Mouse (Mus musculus): ENCODE data around the gene Fcgrt.

The Fcgrt gene

DNA sequence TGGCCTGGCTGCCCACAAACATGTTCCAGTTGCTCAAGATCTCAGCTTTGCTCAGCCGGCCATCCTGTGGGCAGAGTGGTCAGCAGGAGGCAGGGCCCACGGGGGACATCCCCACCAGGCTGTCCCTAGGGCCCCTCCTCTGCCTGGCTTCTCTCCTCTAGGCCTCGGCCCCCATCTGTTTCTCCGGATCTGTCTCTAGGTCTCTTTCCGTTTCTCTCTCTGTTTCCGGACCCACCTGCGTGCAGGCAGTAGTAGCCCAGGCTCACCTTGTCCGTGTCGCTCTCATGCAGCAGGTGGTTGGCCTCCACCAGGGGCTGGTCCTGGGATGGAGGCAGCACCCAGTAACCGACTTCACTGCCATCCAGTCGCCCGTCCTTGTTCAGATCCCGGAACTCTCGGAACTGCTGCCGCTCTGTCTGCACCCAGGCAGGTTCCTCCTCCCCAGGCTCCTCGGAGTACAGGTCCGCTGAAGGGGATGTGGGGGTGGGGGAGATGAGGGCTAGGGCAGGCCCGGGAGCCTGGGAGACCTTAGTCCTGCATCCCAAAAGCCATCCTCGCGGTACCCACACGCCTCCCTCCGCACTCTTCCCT is 20.3 kb downstream of the Fcgrt start:
- no peak for DNase-seq (ENCODE audit: low spot score)

DNA sequence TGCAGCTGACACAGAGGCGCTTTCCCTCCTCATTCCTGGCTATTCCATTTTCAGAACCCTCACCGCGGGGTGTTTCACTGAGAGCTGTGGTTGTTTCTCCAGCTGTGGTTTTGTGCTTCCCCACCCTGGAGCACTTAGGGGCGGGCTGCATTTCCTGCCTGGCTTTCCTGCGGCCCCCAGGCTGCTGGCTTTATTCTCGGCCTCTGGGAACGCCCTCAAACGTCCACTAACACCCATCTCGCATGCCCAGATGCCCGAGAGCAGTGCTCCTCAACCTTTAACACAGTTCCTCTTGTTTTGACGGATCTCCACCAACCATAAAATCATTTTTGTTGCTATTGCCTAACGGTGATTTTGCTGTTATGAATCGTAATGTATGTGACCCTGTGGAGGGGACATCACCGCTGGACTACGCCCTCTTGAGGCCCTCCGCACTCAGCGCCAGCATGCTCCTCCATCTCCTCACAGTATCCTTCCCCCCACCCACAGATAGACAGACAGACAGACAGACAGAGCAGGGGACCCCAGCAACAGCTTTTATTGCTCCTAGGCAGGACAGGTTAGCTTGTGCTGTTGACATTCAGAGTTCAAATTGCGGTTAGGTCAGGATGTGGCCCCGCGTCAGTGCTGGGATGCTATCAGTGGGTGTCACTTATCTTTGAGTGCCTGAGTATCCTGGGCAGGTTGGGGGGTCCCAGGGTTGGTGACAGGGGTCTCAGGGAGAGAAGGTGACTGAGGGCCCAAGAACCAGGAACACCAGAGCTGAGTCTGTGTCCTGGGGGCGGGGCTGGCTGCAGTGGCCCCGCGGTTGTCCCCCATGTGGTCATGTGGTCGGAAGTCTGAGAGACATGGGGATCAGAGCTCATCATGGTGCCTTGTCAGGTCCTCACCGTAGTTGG is 21.0 kb downstream of the Fcgrt start:
- DNase-seq (ENCODE audit: low spot score), result no peak

GRCm38 (mm10) chr7:45081016-45081415 is 22.6 kb downstream of the Fcgrt start:
- DNase-seq (ENCODE audit: low spot score), result no peak

DNA sequence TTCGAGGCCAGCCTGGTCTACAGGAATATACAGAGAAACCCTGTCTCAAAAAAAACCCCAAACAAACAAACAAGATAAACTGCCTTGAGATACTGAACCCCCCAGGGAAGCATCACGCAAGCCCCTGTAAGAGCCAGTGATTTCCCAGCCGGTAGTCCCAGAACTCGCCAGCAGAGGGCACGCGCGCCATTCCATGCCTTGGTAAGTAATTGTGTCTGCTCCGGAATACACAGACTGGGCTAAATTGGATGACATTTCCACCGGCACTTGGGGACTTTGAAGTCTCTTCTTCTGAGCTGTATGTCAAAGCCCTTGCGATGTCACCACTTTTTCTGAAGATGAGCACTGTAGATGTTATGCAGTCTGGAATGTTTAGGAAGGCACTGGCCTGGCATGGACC is 23.8 kb downstream of the Fcgrt start:
- DNase-seq (ENCODE audit: low spot score), result peak; percentile 91

GRCm38 (mm10) chr7:45078513-45078912 is 25.1 kb downstream of the Fcgrt start:
- peak; percentile 66 for DNase-seq (ENCODE audit: low spot score)

GRCm38 (mm10) chr7:45077829-45078228 is 25.8 kb downstream of the Fcgrt start:
- no peak for DNase-seq (ENCODE audit: low spot score)

DNA sequence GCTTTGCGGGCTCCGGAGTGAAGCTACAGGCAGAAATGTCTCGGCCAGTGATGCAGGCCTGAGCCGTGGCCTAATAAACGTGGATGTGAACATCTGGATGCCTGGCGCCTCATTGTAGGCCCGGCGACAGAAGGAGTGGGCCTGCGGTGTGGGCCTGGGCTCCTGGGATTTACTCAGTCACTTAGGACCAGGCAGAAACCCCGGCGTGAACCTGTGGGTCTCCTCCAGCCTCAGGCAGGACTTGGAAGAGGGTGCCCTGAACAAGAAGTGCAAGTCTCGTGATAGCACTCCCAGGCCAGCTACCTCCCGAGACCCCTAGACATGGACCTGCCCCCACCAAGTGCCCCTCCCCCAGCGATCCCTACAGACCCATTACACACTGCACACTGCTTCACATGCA is 26.3 kb downstream of the Fcgrt start:
- DNase-seq (ENCODE audit: low spot score), result no peak

DNA sequence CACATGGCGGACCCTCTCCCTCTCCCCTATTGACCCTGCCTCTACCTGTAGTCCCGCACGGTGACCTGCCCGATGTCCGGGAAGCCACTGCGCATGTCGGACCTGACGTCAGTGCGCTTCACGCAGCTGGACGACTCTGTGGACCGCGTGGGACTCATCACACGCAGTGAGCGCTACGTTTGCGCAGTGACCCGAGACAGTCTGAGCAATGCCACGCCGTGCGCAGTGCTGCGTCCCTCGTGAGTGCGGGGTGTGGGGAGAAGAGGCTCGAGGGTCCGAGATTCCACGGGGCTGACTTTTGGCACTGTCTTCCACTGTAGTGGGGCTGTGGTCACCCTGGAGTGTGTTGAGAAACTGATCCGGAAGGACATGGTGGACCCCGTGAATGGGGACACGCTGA is 27.1 kb downstream of the Fcgrt start:
- no peak for DNase-seq (ENCODE audit: low spot score)

- DNase-seq (ENCODE audit: low spot score), result no peak
These were observed 28.2 kb downstream of the Fcgrt start for GRCm38 (mm10) chr7:45075405-45075804.

GRCm38 (mm10) chr7:45073949-45074348 is 29.7 kb downstream of the Fcgrt start:
- DNase-seq (ENCODE audit: low spot score), result no peak

- DNase-seq (ENCODE audit: low spot score), result no peak
These were observed 30.4 kb downstream of the Fcgrt start for GRCm38 (mm10) chr7:45073171-45073707.

DNA sequence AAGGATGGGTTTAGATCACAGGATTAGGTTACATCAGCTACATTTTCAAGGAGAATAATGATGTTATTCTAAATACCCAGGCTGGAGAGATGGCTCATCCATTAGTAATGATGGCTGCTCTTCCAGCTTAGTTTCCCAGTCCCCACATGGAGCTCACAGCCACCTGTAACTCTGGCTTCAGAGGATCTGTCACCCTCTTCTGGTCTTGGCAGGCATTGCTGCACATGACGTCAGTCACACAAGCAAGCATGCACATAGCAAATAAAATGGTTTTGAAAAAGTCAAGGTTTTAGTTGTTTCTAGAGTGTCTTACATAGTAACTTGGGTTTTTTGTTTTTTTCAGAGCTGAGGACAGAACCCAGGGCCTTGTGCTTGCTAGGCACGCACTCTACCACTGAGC is 31.4 kb downstream of the Fcgrt start:
- DNase-seq (ENCODE audit: low spot score), result no peak

GRCm38 (mm10) chr7:45069671-45070070 is 34.0 kb downstream of the Fcgrt start:
- DNase-seq (ENCODE audit: low spot score), result no peak

GRCm38 (mm10) chr7:45068000-45068318 is 35.7 kb downstream of the Fcgrt start:
- DNase-seq (ENCODE audit: low spot score), result peak; percentile 46

GRCm38 (mm10) chr7:45067190-45067999 is 36.3 kb downstream of the Fcgrt start:
- no peak for DNase-seq (ENCODE audit: low spot score)

GRCm38 (mm10) chr7:45062239-45062835 is 41.3 kb downstream of the Fcgrt start, which contains the start of the genes Nosip and Prrg2:
Nosip (plus strand) TSS chr7:45062429.
Prrg2 (minus strand) TSS chr7:45062677.
- peak; percentile 91 for DNase-seq (ENCODE audit: low spot score)

DNA sequence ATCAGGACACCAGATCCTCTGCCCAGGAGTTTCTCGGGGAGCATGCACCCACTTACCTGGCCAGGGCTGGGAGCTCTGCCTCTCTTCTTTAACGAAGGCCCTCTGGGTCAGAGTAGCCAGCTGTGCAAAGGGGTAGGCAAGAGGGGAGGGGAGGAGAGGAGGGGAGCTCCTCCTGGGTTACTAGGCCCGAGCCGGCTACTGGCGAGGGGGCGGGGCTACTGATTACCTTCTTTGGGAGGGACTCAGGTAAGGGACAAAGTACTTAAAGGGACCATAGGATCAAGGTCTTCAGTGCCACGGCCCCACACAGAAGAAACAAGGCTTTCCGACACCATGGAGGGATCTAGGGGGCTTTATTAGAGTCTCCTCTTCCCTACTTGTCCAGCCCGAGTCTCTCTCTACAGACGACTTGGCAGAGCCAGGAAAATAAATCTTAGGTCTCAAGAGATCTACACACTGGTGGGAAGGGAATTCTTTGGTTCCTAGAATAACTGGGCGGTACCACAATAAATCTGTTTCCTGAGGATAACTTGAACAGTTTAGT is 42.0 kb downstream of the Fcgrt start:
- peak; percentile 59 for DNase-seq (ENCODE audit: low spot score)

GRCm38 (mm10) chr7:45060632-45061122 is 43.0 kb downstream of the Fcgrt start:
- no peak for DNase-seq (ENCODE audit: low spot score)

DNA sequence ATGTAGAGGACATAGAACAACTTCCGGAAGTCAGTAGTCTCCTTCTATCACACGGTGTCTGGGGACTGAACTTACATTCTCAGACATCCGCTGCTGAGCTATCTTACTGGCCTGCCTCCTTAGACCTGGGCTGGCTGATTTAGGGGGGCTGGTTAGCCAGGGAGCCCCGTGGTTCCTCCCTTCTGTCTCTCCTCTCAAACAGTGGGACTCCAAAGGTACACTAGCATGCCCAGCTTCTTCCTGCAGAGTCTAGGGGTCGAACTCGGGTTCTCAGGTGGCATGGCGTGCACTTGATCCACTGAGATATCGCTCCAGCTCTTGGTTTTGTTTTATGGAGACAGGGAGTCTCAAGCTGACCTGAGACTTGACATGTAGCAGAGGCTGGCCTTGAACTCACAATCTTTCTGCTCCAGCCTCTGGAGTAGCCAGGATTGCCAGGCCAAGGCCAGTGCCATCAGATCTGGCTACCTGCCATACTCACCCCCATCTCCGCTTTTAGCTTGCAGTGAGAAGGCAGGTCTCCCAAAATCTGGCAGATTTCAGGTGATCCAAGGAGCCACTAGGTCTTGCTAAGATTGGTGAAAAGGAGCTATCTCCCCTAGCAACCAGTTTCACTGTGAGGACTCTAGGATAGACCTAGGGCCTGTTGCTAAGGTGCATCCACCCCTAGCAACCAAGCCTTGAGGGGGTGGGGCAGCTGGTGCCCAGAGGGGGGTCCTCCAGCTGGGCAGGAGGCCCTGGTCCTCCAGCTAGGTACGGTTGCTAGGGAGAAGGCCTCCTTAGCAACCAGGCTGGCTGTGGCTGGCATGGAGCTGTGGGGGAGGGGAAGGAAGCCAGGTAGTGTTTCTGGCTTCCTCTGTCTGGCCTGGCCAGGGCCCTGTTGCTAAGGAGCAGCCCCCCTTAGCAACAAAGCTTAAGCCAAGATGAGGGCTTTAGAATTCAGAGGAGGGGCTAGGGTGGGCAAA is 44.8 kb downstream of the Fcgrt start:
- no peak for DNase-seq (ENCODE audit: low spot score)

GRCm38 (mm10) chr7:45056972-45057348 is 46.7 kb downstream of the Fcgrt start:
- DNase-seq (ENCODE audit: low spot score), result no peak

Measured in urinary bladder, postnatal 25 days (tissue).